Mouse (Mus musculus): Measurements from ENCODE around the gene Hnrnpul1. TPM values are rescaled to one million over a fixed set of nuclear protein-coding genes. Genes with fewer than 3 reads are reported as not detected.
"Not testable (repeated sequence)": the region's sequence is repeated elsewhere in the genome, so short reads cannot be mapped to it uniquely, and the experiment has no call there.

The Hnrnpul1 gene
- polyA plus RNA-seq, 1 experiment from 2014 or later: 86.2 TPM

DNA sequence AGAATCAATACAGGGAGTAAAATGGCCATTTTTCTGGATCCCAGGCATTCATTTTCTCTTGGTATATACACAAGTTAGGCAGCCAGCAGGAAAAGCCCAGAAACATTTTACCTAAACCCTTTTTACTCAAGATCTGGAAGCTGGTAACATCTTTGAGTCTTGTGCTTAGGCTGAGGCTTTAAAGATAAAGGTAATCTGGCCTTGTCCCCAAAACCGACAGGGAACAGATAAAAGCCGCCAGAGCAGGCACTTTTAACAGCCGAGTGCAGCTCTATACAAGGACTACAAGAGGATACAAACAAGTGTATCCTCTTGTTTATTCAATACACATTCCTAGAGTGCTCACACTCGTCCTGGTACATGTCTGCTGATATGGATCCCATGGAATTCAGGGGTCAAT lies 19.6 kb downstream of the Hnrnpul1 start:
- no peaks in the 10 kb centered on the region for H3K27me3 ChIP-seq (ENCODE audit: control insufficient read depth, insufficient read depth, low read length)
- peaks cover 98% of the 10 kb centered on the region for H3K36me3 ChIP-seq (ENCODE audit: control insufficient read depth, insufficient read depth, low read length)
- no peak overlapping the region for H3K9ac ChIP-seq (ENCODE audit: low read depth, low read length)
- H3K4me2 ChIP-seq (replicated peaks; ENCODE audit: low read depth, low read length): no peak overlapping the region
- WGBS: 77% methylated on average over 4 of the region's 4 CpGs
- no peaks in the 10 kb centered on the region for H3K9me3 ChIP-seq (ENCODE audit: control insufficient read depth, low read length)
- H3K4me3 ChIP-seq (ENCODE audit: low read length): no peak overlapping the region
- no peaks in the 10 kb centered on the region for H3K4me1 ChIP-seq (ENCODE audit: control insufficient read depth, insufficient read depth, low read length)
- no peak overlapping the region for H3K27ac ChIP-seq (ENCODE audit: low read depth, low read length)
- no peak for ATAC-seq (ENCODE audit: low FRiP score, low TSS enrichment)

DNA sequence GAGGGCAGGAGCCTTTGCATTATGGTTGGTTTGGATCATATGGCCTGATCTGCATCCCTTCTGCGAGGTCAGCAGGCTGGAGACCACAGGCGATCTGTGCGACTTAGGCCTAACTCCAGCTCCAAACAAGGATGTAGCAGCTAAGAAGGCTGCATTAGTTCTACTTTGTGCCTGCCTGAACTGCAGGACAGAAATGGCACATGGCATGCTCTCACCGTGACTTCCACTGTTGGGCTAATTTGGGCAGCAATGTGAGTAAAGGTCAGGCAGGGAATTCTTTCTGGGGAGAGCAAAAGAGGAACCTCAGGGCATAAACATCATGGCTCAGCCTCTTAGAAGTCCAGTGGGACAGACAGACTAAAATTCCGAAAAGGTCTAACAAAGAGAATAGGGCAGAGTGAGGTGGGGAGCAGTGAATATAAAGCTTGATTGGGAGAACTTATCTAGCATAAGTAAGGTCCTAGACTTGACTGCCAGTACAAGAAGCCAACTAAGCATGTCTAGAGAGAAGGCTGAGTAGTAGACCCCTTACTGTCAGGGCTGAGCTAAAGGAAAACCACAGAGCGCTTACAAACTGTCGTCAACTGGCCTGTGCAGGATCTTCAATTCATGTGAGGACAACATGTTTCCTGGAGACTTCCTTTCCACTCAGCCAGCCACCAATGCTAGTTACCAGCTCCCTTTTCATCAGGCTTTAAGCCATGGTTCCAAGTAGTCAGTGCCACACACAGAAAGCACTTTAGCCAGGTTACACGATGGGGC lies 23.1 kb downstream of the Hnrnpul1 start:
- WGBS: 91% methylated on average over 8 of the region's 8 CpGs

DNA sequence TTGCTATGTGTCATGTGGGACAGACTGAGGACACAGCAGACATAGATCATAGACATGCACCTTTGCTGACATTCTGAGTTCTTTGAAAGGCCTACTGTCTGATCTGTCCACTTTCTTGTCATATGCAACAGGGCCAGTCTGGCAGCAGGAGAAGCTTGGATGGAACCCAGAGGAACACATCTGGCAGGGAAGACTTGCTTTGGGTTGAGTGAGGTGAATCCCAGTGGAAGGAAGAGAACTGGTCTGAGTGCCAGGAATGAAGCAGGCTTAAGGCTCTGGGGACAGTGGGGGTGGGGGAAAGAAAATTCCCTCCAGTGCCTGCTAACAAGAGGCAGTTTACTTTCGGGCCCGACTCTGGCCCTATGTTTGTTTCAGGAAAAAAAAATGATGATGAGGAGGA lies 24.7 kb downstream of the Hnrnpul1 start:
- WGBS: 96% methylated on average over 2 of the region's 2 CpGs
- Histone ChIP-seq H3K36me3 (ENCODE audit: control insufficient read depth, insufficient read depth, low read length) (peaks cover 98% of the 10 kb centered on the region), H3K4me3 (ENCODE audit: low read length) (no peak overlapping the region), H3K9ac (ENCODE audit: low read depth, low read length) (no peak overlapping the region), H3K27me3 (ENCODE audit: control insufficient read depth, insufficient read depth, low read length) (no peaks in the 10 kb centered on the region), H3K4me2 (replicated peaks; ENCODE audit: low read depth, low read length) (no peak overlapping the region), H3K9me3 (ENCODE audit: control insufficient read depth, low read length) (no peaks in the 10 kb centered on the region), H3K4me1 (ENCODE audit: control insufficient read depth, insufficient read depth, low read length) (no peaks in the 10 kb centered on the region), H3K27ac (ENCODE audit: low read depth, low read length) (no peak overlapping the region)
- ATAC-seq (ENCODE audit: low FRiP score, low TSS enrichment): no peak

More for the DNA sequence above, 23.1 kb downstream of the Hnrnpul1 start:
- Histone ChIP-seq H3K4me1 (ENCODE audit: control insufficient read depth, insufficient read depth, low read length) (no peaks in the 10 kb centered on the region), H3K27me3 (ENCODE audit: control insufficient read depth, insufficient read depth, low read length) (no peaks in the 10 kb centered on the region), H3K36me3 (ENCODE audit: control insufficient read depth, insufficient read depth, low read length) (peaks cover 98% of the 10 kb centered on the region), H3K4me2 (replicated peaks; ENCODE audit: low read depth, low read length) (no peak overlapping the region), H3K4me3 (ENCODE audit: low read length) (no peak overlapping the region), H3K9me3 (ENCODE audit: control insufficient read depth, low read length) (no peaks in the 10 kb centered on the region), H3K27ac (ENCODE audit: low read depth, low read length) (no peak overlapping the region), H3K9ac (ENCODE audit: low read depth, low read length) (no peak overlapping the region)
- no peak for ATAC-seq (ENCODE audit: low FRiP score, low TSS enrichment)

DNA sequence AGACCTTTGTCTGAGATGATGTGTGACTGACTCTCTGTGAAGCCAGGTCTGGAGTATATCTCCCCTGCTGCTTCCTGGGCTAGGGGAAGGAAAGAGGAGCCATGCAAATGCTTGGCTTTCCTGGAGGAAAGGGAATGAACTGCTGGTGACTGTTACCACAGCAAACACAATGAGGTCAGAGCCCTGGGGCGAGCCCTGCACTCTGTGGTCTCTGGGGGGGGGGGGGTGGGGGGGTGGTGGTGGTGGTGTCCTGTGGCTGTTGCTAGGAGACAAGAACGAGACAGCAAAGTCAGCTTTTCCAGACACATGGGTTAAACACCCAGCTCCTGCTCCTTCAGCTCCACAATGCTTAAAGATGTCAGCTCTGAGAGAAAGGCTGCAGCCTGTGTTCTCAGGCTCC lies 25.2 kb downstream of the Hnrnpul1 start:
- H3K4me2 ChIP-seq (replicated peaks; ENCODE audit: low read depth, low read length): no peak overlapping the region
- 52% methylated on average over 2 of the region's 2 CpGs for WGBS
- H3K27me3 ChIP-seq (ENCODE audit: control insufficient read depth, insufficient read depth, low read length): no peaks in the 10 kb centered on the region
- H3K9me3 ChIP-seq (ENCODE audit: control insufficient read depth, low read length): no peaks in the 10 kb centered on the region
- H3K36me3 ChIP-seq (ENCODE audit: control insufficient read depth, insufficient read depth, low read length): peaks cover 98% of the 10 kb centered on the region
- no peak overlapping the region for H3K27ac ChIP-seq (ENCODE audit: low read depth, low read length)
- H3K4me3 ChIP-seq (ENCODE audit: low read length): no peak overlapping the region
- H3K9ac ChIP-seq (ENCODE audit: low read depth, low read length): no peak overlapping the region
- no peaks in the 10 kb centered on the region for H3K4me1 ChIP-seq (ENCODE audit: control insufficient read depth, insufficient read depth, low read length)
- ATAC-seq (ENCODE audit: low FRiP score, low TSS enrichment): no peak

DNA sequence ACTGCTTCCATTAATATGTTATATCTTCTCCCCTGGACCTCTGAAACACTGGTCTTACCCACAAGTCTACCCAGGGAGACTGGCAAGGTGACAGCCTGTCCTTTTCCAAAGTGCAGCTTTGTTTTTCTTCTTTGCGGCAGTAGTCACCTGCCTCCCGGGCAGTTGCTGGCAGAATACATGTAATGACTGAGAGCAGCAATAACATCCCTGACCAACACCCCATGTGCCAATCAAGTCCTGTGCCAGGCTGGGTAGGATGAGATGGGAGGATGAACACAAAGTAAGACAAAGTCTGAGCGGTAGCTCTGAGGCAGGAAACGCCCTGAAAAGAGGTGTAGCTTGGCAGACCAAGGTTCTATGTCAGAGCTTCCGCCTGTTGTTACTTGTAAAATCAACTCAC lies 26.8 kb downstream of the Hnrnpul1 start:
- no peak overlapping the region for H3K9ac ChIP-seq (ENCODE audit: low read depth, low read length)
- peaks cover 98% of the 10 kb centered on the region for H3K36me3 ChIP-seq (ENCODE audit: control insufficient read depth, insufficient read depth, low read length)
- no peak overlapping the region for H3K4me3 ChIP-seq (ENCODE audit: low read length)
- H3K4me1 ChIP-seq (ENCODE audit: control insufficient read depth, insufficient read depth, low read length): no peaks in the 10 kb centered on the region
- H3K27ac ChIP-seq (ENCODE audit: low read depth, low read length): no peak overlapping the region
- 88% methylated on average over 5 of the region's 5 CpGs for WGBS
- H3K9me3 ChIP-seq (ENCODE audit: control insufficient read depth, low read length): no peaks in the 10 kb centered on the region
- no peak for ATAC-seq (ENCODE audit: low FRiP score, low TSS enrichment)
- no peak overlapping the region for H3K4me2 ChIP-seq (replicated peaks; ENCODE audit: low read depth, low read length)
- no peaks in the 10 kb centered on the region for H3K27me3 ChIP-seq (ENCODE audit: control insufficient read depth, insufficient read depth, low read length)

DNA sequence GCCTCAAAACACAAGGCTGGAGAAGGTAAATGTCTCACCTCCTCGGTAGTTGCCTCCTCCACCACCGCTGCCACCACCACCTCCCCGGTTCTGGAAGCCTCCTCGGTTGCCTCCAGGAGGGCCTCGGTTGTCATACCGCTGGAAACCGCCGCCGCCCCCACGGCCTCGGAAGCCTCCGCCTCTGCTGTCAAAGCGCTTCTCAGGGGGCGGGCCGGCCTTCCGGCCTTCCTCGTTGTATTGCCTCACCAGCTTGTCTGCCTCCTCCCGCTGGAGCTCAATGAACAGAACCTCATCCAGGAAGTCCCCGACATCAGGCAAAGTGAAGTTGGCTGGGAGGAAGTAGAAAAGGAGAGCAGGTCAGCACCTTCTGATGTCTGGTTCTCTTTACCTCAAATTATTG lies 28.7 kb downstream of the Hnrnpul1 start:
- H3K4me1 ChIP-seq (ENCODE audit: control insufficient read depth, insufficient read depth, low read length): no peaks in the 10 kb centered on the region
- no peak overlapping the region for H3K4me3 ChIP-seq (ENCODE audit: low read length)
- H3K36me3 ChIP-seq (ENCODE audit: control insufficient read depth, insufficient read depth, low read length): peaks cover 97% of the 10 kb centered on the region
- H3K4me2 ChIP-seq (replicated peaks; ENCODE audit: low read depth, low read length): no peak overlapping the region
- 80% methylated on average over 19 of the region's 19 CpGs for WGBS
- no peaks in the 10 kb centered on the region for H3K9me3 ChIP-seq (ENCODE audit: control insufficient read depth, low read length)
- H3K9ac ChIP-seq (ENCODE audit: low read depth, low read length): no peak overlapping the region
- H3K27me3 ChIP-seq (ENCODE audit: control insufficient read depth, insufficient read depth, low read length): no peaks in the 10 kb centered on the region
- H3K27ac ChIP-seq (ENCODE audit: low read depth, low read length): no peak overlapping the region
- no peak for ATAC-seq (ENCODE audit: low FRiP score, low TSS enrichment)

DNA sequence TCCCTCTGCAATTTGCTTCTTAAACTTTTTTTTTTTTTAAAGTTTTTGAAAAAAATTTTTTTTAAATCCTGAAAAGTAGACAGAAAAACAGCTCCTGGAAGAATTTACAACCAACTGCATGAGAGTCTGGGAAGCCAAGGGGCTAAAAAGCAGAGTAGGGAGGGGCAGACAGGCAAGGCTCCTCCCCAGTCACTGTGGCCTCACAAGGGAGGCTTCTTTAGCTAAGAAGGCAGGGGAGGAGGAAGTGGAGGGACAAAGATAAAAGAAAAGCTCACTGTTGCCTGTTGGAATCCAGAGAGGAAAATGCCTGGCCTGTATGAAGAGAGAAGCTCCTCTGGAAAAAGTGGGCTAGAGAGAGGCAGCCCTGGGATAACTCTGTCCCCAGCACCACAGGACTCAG lies 32.8 kb downstream of the Hnrnpul1 start:
- H3K9me3 ChIP-seq (ENCODE audit: control insufficient read depth, low read length); H3K27me3 ChIP-seq (ENCODE audit: control insufficient read depth, insufficient read depth, low read length); H3K27ac ChIP-seq (ENCODE audit: low read depth, low read length); H3K4me3 ChIP-seq (ENCODE audit: low read length); ATAC-seq (ENCODE audit: low FRiP score, low TSS enrichment); H3K4me2 ChIP-seq (replicated peaks; ENCODE audit: low read depth, low read length); H3K9ac ChIP-seq (ENCODE audit: low read depth, low read length): not testable (repeated sequence)
- Histone ChIP-seq H3K36me3 (ENCODE audit: control insufficient read depth, insufficient read depth, low read length) (peaks cover 66% of the 10 kb centered on the region), H3K4me1 (ENCODE audit: control insufficient read depth, insufficient read depth, low read length) (peaks cover 13% of the 10 kb centered on the region)

DNA sequence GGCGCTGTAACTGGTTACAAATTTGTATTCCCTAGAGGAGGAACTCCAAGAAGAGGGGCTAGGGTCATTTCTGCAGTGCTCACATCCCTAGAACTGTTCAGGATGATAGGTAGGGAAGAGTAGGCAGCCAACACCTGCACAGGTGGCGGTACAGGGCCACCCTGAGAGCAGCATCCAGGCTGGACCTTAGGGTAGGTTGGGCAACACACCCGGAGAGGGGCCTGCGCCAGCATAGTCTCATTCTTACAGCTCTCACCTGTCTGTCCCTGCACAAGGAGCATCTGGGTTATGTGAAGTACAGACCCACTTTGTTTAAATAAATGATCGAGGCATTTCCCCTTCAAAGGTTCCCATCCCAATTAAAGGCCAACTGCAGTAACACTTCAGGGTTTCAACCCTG lies 33.8 kb downstream of the Hnrnpul1 start:
- WGBS: 95% methylated on average over 5 of the region's 5 CpGs
- Histone ChIP-seq H3K4me1 (ENCODE audit: control insufficient read depth, insufficient read depth, low read length) (peaks cover 13% of the 10 kb centered on the region), H3K9ac (ENCODE audit: low read depth, low read length) (no peak overlapping the region), H3K27me3 (ENCODE audit: control insufficient read depth, insufficient read depth, low read length) (no peaks in the 10 kb centered on the region), H3K4me3 (ENCODE audit: low read length) (no peak overlapping the region), H3K9me3 (ENCODE audit: control insufficient read depth, low read length) (no peaks in the 10 kb centered on the region), H3K4me2 (replicated peaks; ENCODE audit: low read depth, low read length) (no peak overlapping the region), H3K27ac (ENCODE audit: low read depth, low read length) (no peak overlapping the region), H3K36me3 (ENCODE audit: control insufficient read depth, insufficient read depth, low read length) (peaks cover 64% of the 10 kb centered on the region)
- ATAC-seq (ENCODE audit: low FRiP score, low TSS enrichment): no peak

DNA sequence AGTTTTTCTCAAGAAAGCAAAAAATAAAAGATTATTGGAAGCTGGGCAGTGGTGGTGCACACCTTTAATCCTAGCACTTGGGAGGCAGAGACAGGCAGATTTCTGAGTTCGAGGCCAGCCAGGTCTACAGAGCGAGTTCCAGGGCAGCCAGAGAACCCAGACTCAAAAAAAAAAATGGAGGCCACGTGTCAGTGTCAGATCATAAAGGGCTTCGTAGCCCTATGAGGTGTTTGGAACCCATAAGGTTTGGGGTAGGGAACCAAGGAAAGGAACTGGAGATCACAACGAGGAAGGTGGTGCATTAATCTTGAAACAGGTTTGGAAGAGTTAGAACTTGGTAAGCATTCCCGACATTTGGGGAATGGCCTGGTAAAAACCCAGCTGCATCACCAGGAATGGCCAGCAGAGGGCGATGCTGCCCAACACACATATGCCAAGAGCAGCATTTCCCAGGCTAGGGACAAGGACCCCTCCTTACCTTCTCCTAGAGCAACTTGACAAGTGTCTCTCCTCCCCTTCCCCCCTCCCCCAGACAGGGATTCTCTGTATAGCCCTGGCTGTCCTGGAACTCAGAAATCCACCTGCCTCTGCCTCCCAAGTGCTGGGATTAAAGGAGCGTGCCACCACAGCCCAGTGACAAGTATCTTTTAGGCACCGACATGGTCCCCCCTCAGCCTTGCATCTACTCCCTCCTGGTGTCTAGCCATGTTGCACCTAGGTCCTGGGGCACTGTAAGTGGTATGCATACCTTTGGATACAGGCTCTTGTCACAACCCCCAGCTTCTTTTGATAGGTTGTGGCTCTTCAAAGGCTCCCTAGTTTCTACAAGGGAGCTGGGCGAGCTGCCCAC lies 34.6 kb downstream of the Hnrnpul1 start:
- H3K4me2 ChIP-seq (replicated peaks; ENCODE audit: low read depth, low read length): no peak overlapping the region
- no peak overlapping the region; the same call in 1 of the 2 replicates for H3K27ac ChIP-seq (ENCODE audit: low read depth, low read length)
- no peak overlapping the region for H3K9ac ChIP-seq (ENCODE audit: low read depth, low read length)
- peak; percentile 36; the same call in 1 of the 2 replicates for ATAC-seq (ENCODE audit: low FRiP score, low TSS enrichment)
- H3K4me3 ChIP-seq (ENCODE audit: low read length): no peak overlapping the region
- H3K36me3 ChIP-seq (ENCODE audit: control insufficient read depth, insufficient read depth, low read length): peaks cover 64% of the 10 kb centered on the region
- peaks cover 13% of the 10 kb centered on the region for H3K4me1 ChIP-seq (ENCODE audit: control insufficient read depth, insufficient read depth, low read length)
- no peaks in the 10 kb centered on the region for H3K27me3 ChIP-seq (ENCODE audit: control insufficient read depth, insufficient read depth, low read length)
- WGBS: 66% methylated on average over 10 of the region's 10 CpGs
- H3K9me3 ChIP-seq (ENCODE audit: control insufficient read depth, low read length): no peaks in the 10 kb centered on the region
